Mouse (Mus musculus) midbrain, postnatal 0 days (tissue): Measurements from ENCODE around the gene Nfia. TPM values are rescaled to one million over a fixed set of nuclear protein-coding genes. Genes with fewer than 3 reads are reported as not detected.
A peak's percentile ranks its signal among the peaks of the same experiment; 100 is the strongest.

Experiments used
- ATAC-seq: fragments of 200-750 bp; cut with Nextera tagmentation; 2 replicates; pipeline ENCODE4 v1.8.0; 2017; ENCODE audit warnings: moderate number of reproducible peaks, mild to moderate bottlenecking, moderate TSS enrichment, moderate library complexity; ENCODE audit not compliant: low FRiP score
- DNase-seq: peaks from one replicate; pipeline ENCODE4 v3.0.0-alpha.2; 2015; ENCODE audit warnings: low spot score
- H3K27ac ChIP-seq: fragments of 300-500 bp; sonication (generic); 2 replicates; pipeline ENCODE4 v1.5.1; 2014; ENCODE audit warnings: low read depth, mild to moderate bottlenecking, low read length, mixed read lengths
- H3K27me3 ChIP-seq: fragments of 300-500 bp; sonication (generic); 2 replicates; pipeline ENCODE4 v1.6.1; 2014; ENCODE audit warnings: low read length, control low read depth, mixed read lengths; ENCODE audit not compliant: insufficient read depth
- H3K36me3 ChIP-seq: fragments of 300-500 bp; sonication (generic); 2 replicates; pipeline ENCODE4 v1.6.1; 2014; ENCODE audit warnings: low read length, control low read depth, mixed read lengths; ENCODE audit not compliant: insufficient read depth
- H3K4me1 ChIP-seq: fragments of 300-500 bp; sonication (generic); 2 replicates; pipeline ENCODE4 v1.6.1; 2014; ENCODE audit warnings: mild to moderate bottlenecking, control low read depth, antibody characterized with exemption, low read length, mixed read lengths; ENCODE audit not compliant: insufficient read depth
- H3K4me2 ChIP-seq: fragments of 300-500 bp; sonication (generic); 2 replicates; pipeline ENCODE4 v1.6.1; 2014; ENCODE audit warnings: low read depth, mild to moderate bottlenecking, low read length, mixed read lengths; ENCODE audit not compliant: poor library complexity, severe bottlenecking
- H3K4me3 ChIP-seq: fragments of 300-500 bp; sonication (generic); 2 replicates; pipeline ENCODE4 v1.5.1; 2014; ENCODE audit warnings: low read depth, mild to moderate bottlenecking, low read length, moderate library complexity
- H3K9ac ChIP-seq: fragments of 300-500 bp; sonication (generic); replicated peaks from 2 replicates; pipeline ENCODE4 v1.6.1; 2014; ENCODE audit warnings: mild to moderate bottlenecking, low read length, moderate library complexity, mixed read lengths; ENCODE audit not compliant: poor library complexity, severe bottlenecking
- H3K9me3 ChIP-seq: fragments of 300-500 bp; sonication (generic); 2 replicates; pipeline ENCODE4 v1.6.1; 2016; ENCODE audit warnings: low read length, control low read depth
- CTCF ChIP-seq: IDR thresholded peaks from 2 replicates; pipeline ENCODE4 v1.5.1; 2016; ENCODE audit warnings: antibody characterized with exemption, mild to moderate bottlenecking
- WGBS: fragments of 180-500 bp; shearing (Covaris S2); extraction: QIAGEN DNeasy Blood & Tissue Kit; methylation state at CpG from one replicate; pipeline ENCODE4 v1.1.7; 2014; 5-methylcytosine and 5-hydroxymethylcytosine counted together
- polyA plus RNA-seq: library from polyadenylated mRNA; unstranded; fragments of >200 nt; fragmentation: Nextera tagmentation; extraction: Ambion mirVana; gene quantifications from 2 replicates; pipeline ENCODE4 v1.2.1, GENCODE M21; 2015
- total RNA-seq: library from RNA; depleted of rRNA; stranded (reverse); fragments of >200 nt; gene quantifications from 2 replicates; pipeline ENCODE4 v1.2.3, GENCODE M21; 2014

Nfia gene
- total and polyA plus RNA-seq, 2 experiments from 2014 or later, result 35.7 to 51.7 TPM

DNA sequence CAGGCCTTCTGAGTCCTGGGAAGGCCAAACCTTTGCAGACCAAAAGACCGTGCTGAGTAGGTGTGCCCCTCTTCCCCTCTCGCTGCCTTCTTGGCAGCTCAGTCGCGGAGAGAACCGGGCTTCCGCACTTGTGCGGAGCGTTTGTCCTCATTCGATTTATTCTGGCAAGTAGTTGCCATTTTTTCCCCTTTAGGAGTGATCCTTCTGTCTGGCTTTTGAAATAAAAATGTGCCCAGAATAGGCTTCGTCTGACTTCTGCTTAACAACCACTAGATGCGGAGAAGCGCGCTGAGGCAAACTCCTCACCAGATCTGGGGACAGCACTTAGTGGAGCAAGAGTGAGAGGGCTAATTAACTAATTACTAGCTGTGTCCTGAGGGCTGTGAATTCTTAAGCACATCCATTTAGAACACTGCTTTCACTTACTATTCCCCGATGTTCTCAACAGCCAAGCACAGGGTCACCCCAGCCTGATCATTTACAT is 14.5 kb upstream of the Nfia start:
- Histone ChIP-seq H3K4me2 (peak overlapping the region; percentile 73), H3K9ac (peak overlapping the region; percentile 75), H3K36me3 (no peaks in the 10 kb centered on the region), H3K4me1 (no peaks in the 10 kb centered on the region; the same call in 1 of the 2 replicates), H3K27me3 (peaks cover 17% of the 10 kb centered on the region), H3K9me3 (no peaks in the 10 kb centered on the region), H3K27ac (peak overlapping the region; percentile 80), H3K4me3 (peak overlapping the region; percentile 54)
- TF ChIP-seq CTCF, result peak; percentile 50
- under 1% methylated on average over 14 of the region's 14 CpGs for WGBS
- DNase-seq (peak; percentile 84), ATAC-seq (peak; percentile 78)

DNA sequence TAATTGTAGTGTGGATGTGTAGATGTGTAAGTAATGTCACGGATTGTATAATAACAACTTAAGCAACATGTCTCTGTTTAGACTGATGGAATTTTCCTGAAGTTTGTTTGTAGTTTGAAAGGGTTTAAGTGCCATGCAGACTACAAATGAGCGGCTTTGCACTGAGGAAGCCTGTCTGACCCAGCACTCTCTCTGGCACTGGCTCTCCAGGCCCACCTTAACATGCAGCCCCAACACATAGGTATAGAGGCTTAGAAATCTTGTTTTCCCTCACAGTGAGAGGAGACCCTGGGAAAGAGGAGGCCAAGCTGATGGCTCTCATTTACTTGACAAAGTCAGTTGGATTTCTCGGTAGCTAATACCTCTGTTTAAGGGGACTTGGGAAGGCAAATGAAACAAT is 13.9 kb upstream of the Nfia start:
- Histone ChIP-seq H3K9me3 (no peaks in the 10 kb centered on the region), H3K4me3 (peak overlapping the region; percentile 54), H3K4me2 (peak overlapping the region; percentile 73), H3K27me3 (peaks cover 11% of the 10 kb centered on the region), H3K27ac (peak overlapping the region; percentile 80), H3K9ac (no peak overlapping the region; the same call in 1 of the 2 replicates), H3K4me1 (no peaks in the 10 kb centered on the region; the same call in 1 of the 2 replicates), H3K36me3 (no peaks in the 10 kb centered on the region)
- WGBS, result 28% methylated on average over 3 of the region's 3 CpGs
- ATAC-seq, result no peak
- no peak for DNase-seq
- TF ChIP-seq CTCF, result no peak

DNA sequence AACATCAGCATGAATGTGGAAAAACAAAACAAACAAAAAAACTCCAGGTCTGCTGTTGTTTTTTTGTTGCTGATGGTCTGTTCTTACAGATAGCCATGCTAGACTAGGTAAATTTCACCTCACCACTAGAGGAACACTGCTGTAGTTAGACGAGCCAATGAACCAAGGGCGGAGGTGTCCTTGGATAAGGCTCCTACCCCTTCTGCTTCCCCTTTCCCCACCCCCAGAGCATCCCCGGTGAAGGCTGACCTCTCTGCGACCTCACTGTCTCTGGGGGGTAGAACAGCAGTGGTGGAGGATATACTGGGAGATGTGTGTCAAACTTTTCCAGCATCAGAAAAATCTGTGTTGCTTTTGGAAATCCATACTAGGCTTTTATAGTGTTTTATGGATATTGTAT is 7.9 kb upstream of the Nfia start:
- Histone ChIP-seq H3K4me2 (no peak overlapping the region), H3K27me3 (no peaks in the 10 kb centered on the region), H3K27ac (no peak overlapping the region), H3K36me3 (no peaks in the 10 kb centered on the region), H3K4me1 (no peaks in the 10 kb centered on the region), H3K9ac (no peak overlapping the region), H3K9me3 (no peaks in the 10 kb centered on the region), H3K4me3 (no peak overlapping the region)
- DNase-seq (no peak), ATAC-seq (no peak)
- WGBS, result 46% methylated on average over 4 of the region's 4 CpGs
- TF ChIP-seq CTCF, result no peak

DNA sequence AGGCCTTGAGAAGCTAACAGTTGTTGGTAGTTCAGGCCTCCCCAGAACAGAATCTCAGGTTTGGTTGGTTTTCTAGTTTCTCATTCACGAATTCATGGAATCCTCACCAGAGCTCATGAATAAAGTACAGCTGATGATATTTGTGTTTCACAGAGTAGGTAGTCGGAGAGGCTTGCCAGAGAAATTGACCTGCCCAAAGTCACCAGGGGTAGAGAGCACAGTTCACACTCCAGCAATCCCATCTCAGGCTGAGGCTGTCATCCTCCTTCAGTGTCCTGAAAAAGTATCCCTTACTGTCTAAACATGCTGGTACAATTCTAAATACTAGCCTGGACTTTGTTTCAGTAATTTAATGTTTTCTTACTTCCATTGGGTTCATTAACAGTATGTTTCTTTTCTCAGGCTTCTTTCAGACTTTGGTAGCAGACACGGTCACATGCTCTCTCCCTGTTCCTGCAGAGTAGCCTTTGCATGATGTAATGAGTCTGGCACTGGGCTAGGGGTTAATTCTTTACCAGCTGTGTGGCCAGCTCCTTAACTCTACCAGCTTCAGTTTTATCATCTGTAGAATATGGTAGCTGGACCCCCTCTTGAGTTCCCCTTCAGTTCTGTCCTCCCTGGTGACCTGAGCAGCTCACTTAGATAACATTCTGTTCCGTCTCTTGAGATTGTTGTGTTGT is 7.1 kb upstream of the Nfia start:
- no peak for ATAC-seq
- no peak for TF ChIP-seq CTCF
- Histone ChIP-seq H3K9me3 (no peaks in the 10 kb centered on the region), H3K27me3 (no peaks in the 10 kb centered on the region), H3K4me3 (no peak overlapping the region), H3K9ac (no peak overlapping the region), H3K27ac (no peak overlapping the region), H3K36me3 (no peaks in the 10 kb centered on the region), H3K4me2 (no peak overlapping the region), H3K4me1 (no peaks in the 10 kb centered on the region)
- no peak for DNase-seq
- WGBS, result 82% methylated on average over 4 of the region's 4 CpGs

DNA sequence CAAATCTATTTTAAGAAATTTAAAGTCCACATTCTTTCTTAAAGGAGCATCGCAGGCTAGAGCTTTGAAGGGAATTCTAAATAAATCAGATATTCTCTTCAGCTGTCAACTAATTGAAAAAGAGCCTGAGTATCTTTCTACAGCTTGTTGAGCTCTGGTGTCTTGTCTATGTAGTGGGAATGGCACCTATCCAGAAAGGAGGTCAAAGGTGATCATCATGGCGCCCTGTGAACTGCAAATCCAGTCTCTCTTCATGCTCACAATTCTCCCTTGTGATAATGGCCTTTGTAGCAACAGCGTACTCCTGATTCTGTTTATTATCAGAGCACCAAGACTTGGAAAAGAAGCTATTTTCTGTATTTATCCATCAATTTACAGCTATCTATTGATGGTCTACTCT is 6.4 kb upstream of the Nfia start:
- Histone ChIP-seq H3K4me2 (no peak overlapping the region), H3K9me3 (no peaks in the 10 kb centered on the region), H3K9ac (no peak overlapping the region), H3K4me1 (no peaks in the 10 kb centered on the region), H3K36me3 (no peaks in the 10 kb centered on the region), H3K27me3 (no peaks in the 10 kb centered on the region), H3K27ac (no peak overlapping the region), H3K4me3 (no peak overlapping the region)
- WGBS, result 81% methylated on average over 3 of the region's 3 CpGs
- ATAC-seq, result no peak
- TF ChIP-seq CTCF, result no peak
- no peak for DNase-seq

DNA sequence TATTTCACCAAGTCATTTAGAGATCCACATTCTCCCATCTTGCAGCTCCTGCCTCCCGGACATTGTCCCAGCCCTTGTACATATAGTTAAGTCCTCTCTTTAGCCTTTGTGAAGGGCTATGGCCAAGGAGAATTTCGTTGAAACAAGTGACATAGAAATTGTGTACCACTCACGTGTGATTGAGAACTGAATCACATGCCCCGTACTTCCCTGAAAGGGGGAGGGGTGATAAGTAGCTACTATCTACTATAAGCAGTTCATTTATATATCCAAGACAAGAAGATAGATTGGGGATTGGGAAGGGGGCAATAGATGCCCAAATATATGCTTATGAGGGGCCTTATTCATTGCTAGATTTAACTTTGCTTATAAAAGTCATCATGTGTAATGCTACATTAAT is 5.5 kb upstream of the Nfia start:
- no peaks in the 10 kb centered on the region for H3K9me3 ChIP-seq
- no peaks in the 10 kb centered on the region for H3K4me1 ChIP-seq
- H3K9ac ChIP-seq, result no peak overlapping the region
- DNase-seq (no peak), ATAC-seq (no peak)
- no peaks in the 10 kb centered on the region for H3K36me3 ChIP-seq
- H3K4me2 ChIP-seq, result no peak overlapping the region
- no peak overlapping the region for H3K4me3 ChIP-seq
- H3K27me3 ChIP-seq, result no peaks in the 10 kb centered on the region
- no peak overlapping the region for H3K27ac ChIP-seq
- 78% methylated on average over 4 of the region's 4 CpGs for WGBS
- no peak for TF ChIP-seq CTCF
